Mouse (Mus musculus) embryo, embryonic 9.5 days (tissue): Measurements from ENCODE around the gene Hmgn3.
"Not testable (repeated sequence)": the region's sequence is repeated elsewhere in the genome, so short reads cannot be mapped to it uniquely, and the experiment has no call there.

Experiments used
- DNase-seq: peaks from one replicate; pipeline ENCODE4 v3.0.0-alpha.2; 2017; ENCODE audit errors: extremely low spot score

Gene Hmgn3

GRCm38 (mm10) chr9:83146446-83147188 lies at the start of gene Hmgn3:
TSS of gene Hmgn3 (minus strand) at chr9:83146685.
- DNase-seq, result peak; percentile 88

GRCm38 (mm10) chr9:83195765-83196164 lies 49.3 kb upstream of the Hmgn3 start:
- DNase-seq, result no peak

- DNase-seq, result peak; percentile 8
These were observed 48.5 kb upstream of the Hmgn3 start for GRCm38 (mm10) chr9:83195007-83195406.

DNA sequence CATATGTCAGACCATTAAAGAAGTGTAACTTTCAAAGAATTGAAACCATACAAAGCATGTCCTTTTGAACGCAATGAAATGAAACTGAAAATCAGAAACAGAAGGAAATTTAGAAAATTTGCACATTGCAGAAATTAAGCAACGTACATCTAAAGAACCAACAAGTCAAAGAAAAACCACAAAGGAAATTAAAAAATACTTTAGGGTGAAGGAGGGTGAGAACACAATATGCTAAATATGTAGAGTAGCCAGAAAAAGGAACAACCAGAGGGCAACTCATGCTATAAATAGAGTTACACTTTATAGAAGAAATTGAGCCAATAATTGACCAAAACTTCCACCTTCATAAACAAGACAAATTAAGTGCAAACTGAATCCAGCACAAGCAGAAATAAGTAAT lies 41.3 kb upstream of the Hmgn3 start:
- no peak for DNase-seq

DNA sequence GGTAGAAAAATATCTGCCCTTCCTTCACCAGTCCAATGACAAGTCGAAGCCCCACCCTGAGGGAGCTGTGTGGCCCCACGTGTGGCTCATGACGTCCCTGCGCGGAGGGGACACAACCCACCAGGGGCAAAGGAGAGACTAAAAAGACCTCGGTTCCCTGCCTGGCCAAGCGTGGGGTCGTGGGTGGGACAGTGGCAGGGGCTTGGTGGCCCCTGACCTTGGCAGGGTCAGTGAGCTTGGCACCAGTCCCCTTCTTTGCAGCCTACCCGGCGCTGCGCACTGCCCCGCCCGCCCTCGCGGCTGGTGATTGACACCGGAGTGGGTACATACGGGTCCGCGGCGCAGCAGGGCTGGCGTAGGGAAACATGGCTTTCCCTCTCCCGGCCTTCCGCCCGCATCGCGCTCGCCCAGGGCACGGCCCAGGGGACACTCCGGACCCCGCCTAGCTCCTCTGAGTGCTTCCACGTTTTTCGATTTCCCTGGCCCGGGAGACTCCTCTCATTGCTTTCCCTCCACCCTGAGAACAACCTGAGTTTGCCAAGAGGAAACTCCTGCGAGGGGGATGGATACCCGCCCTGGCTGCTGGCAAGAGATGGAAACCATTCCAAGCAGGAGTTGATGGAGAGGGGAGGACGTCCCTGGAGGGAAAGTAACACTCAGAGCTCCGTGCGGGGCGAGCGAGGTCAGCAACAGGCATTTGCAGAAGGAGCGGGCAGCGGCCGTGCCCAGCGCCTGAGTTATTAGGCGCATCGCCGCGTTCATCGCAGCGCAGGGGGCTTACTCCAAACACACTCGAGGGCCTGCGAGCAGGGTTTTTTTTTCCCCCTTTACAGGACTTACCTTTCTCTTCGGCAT lies 667 bp downstream of the Hmgn3 start:
- DNase-seq, result peak; percentile 69

- no peak for DNase-seq
These were observed 16.7 kb downstream of the Hmgn3 start for GRCm38 (mm10) chr9:83129831-83130230.

- DNase-seq, result peak; percentile 27
These were observed 18.6 kb downstream of the Hmgn3 start for GRCm38 (mm10) chr9:83127840-83128239.

GRCm38 (mm10) chr9:83126482-83126881 lies 20.0 kb downstream of the Hmgn3 start:
- not testable (repeated sequence) for DNase-seq

GRCm38 (mm10) chr9:83119211-83119610 lies 27.3 kb downstream of the Hmgn3 start:
- no peak for DNase-seq

- no peak for DNase-seq
These were observed 29.0 kb downstream of the Hmgn3 start for GRCm38 (mm10) chr9:83117486-83117885.

GRCm38 (mm10) chr9:83116774-83117474 lies 29.6 kb downstream of the Hmgn3 start:
- DNase-seq, result no peak

DNA sequence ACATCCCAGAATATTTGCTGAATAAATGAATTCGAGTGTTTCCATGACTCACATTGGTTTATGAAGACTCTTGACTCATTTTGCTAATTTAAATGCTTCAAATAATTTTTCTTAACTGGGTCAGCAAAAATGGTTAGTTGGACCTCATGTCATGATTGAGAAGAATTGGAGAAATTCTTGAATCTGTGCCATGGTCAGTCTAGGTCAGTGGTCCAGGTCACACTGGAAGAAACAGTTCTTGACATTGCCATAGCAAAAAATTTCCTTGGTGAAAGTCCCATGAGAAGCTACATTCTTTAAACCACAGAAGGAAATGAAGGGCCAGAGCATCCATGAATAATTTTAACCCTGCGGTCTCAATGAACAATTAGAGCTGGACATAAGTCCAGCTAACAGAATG lies 30.8 kb downstream of the Hmgn3 start:
- no peak for DNase-seq

DNA sequence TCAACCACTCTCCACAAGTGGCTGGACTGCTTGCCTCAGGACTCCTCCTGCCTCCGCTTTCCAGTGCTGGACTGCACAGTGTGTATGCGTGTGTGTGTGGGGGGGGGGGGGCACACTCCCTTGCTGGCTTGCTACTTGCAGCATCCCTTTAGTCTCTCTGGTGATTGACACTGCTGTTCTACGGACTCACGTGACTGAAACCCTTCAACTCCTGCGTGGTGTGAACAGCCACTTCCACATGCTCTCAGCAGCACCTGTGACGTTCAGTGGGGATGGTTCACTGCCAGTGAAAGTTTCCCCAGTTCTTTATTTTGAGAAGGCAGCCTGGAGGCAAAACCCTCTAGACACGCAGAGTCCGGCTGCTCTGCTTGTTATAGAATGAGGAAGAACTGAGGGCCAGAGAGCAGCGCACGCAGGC lies 32.7 kb downstream of the Hmgn3 start:
- no peak for DNase-seq

GRCm38 (mm10) chr9:83112305-83112768 lies 34.1 kb downstream of the Hmgn3 start:
- DNase-seq, result no peak

- DNase-seq, result no peak
These were observed 34.7 kb downstream of the Hmgn3 start for GRCm38 (mm10) chr9:83111789-83112188.

DNA sequence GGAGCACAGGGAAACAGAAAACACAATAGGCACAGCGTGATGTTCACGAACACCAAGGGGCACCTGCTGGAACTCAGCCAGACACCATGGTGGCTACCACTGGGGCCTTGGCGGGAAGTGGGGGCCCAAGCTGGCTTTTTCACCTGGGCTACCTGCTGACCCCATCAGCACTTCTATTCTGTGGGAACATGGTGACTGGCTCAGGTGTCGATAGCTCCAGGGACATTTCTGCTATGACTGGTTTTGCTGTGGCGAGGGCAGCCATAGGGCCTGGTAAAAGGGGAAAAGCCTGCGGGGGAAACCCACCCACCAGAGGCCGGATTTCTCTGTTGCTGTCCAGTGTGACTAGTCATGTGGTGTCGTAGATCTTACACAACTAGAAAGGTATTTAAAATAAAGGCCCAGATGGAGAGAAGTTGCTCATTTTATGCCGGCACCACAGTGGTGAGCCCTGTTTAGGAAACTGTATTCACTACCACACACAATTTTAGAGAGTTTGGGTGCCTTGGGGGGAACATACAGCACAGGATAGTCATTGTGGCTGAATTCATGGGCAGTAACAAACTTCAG lies 35.3 kb downstream of the Hmgn3 start:
- DNase-seq, result no peak

DNA sequence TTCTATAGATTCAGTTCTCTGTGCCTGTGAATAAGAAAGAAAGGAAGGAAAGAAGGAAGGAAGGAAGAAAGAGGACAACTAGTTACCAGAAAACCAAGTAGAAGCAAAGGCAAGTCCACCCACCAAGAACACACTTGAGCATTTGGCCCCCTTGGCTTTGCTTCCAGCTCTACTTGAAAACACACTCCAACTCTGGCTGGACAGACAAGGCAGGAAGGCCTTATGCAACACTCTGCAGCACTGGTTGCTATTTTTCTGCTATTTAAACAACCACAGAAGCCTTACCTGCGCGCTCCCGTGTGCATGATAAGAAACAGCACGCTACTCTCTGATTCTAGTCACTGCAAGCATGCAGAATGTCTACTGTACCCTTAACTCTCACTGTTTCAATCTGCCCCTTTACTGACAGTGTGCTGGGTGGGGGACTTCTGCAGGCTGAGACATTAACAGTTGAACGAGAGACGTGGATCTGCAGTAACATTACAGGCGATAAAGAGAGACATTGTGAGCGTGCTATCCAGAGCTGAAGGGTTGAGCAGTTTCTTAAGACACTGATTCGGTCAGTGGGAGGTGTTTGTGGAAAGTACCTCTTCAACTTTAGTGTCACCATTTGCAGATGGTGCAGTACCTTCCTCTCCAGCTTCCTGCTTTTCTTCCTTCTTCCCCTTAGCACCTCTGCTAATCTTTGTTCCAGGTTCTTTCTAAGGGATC lies 35.9 kb downstream of the Hmgn3 start:
- DNase-seq, result no peak

GRCm38 (mm10) chr9:83109705-83110104 lies 36.8 kb downstream of the Hmgn3 start:
- DNase-seq, result no peak

DNA sequence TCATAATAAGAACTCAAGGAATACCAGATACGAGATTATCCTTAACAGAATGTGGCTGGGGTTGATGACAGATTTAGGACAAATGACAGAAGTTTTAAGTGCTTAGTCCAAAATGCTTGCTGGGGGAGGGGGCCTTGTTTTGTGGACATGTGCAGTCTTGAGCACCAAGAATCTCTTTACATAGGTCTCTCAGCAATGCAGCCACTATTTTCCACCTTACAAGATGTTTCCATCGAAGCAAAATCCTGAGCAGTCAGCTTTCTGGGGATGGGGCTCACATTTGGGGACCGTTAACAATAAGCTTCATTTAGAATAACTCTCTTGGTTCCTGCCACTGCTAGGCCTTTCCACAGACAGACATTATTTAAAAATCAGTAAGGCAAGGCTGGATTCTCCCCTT lies 37.7 kb downstream of the Hmgn3 start:
- no peak for DNase-seq

DNA sequence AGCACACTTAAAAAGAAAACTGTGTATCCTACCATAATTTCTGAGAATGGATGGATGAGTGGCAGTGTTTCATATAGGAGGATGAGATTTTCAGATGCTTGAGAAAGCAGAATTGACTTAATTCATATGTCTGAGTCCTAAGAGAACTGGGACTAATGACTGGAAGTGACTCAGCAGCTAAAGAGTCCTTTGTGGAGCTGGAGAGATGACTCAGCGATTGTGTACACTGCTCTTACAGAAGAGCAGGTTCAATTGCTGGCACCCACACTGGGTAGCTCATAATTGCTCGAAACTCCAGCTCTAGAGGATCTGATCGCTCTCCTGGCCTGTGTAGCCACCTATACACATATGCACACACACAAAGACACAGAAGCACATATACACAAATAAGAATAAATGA lies 42.7 kb downstream of the Hmgn3 start:
- DNase-seq, result no peak

DNA sequence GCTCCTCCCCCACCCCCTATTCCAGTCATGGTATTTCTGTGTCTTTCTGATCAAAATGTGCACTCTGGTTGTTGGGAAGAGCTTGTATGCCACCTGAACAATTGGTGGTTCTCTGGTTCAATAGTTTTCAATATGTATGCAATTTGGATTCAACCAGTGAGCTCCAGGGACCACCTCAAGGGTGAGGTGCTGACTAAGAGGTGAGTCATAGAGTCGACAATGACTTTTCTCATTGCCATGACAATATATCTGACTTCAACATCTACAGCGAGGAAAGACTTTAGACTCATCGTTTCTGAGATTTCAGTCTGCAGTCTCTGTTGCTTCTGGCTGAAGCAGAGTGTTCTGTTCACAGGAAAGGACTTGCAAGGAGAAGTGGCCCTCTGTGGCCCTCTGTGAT lies 44.8 kb downstream of the Hmgn3 start:
- no peak for DNase-seq
